Mouse (Mus musculus) lung, adult 2 months (tissue): ENCODE data around the gene Cspg5.

Source experiments
- CTCF ChIP-seq: fragments of 200-500 bp; IDR thresholded peaks from 2 replicates; pipeline ENCODE4 v1.5.1; 2011; ENCODE audit warnings: mild to moderate bottlenecking, low read length, control low read depth; ENCODE audit not compliant: insufficient read depth
- POLR2A ChIP-seq: fragments of 200-500 bp; IDR thresholded peaks from 2 replicates; pipeline ENCODE4 v1.6.1; 2011; ENCODE audit warnings: low read depth, mild to moderate bottlenecking, control low read depth, low read length, borderline replicate concordance; ENCODE audit errors: extremely low read depth

GRCm38 (mm10) chr9:110228671-110229070 is 14.9 kb upstream of the Cspg5 start:
- TF ChIP-seq POLR2A = no peak
- TF ChIP-seq CTCF = no peak
